Comparison of ENCODE assay signal across 8 mouse cellular contexts in genomic region chr3:152265351-152266035, GRCm38 (mm10). TPM values are rescaled to one million over a fixed set of nuclear protein-coding genes. Genes with fewer than 3 reads are reported as not detected.
DNase-seq lines count a peak whose midpoint lies in the region; ATAC-seq and TF ChIP-seq lines count a peak whose summit lies in the region.

No protein-coding gene starts in this region.

- H3K27ac ChIP-seq in forebrain, embryonic 11.5 days (ENCODE audit: low read depth, low read length), result no peak overlapping the region
- H3K27ac ChIP-seq in heart, embryonic 16.5 days (ENCODE audit: low read length), result peak overlapping the region; percentile 100
- H3K27ac ChIP-seq in lung, postnatal 0 days (ENCODE audit: low read length), result peak overlapping the region; percentile 83

- H3K27me3 ChIP-seq in forebrain, embryonic 11.5 days (ENCODE audit: control insufficient read depth, insufficient read depth, low read length), result peaks cover 21% of the 10 kb centered on the region
- H3K27me3 ChIP-seq in heart, embryonic 16.5 days (ENCODE audit: control insufficient read depth, insufficient read depth, low read length), result no peaks in the 10 kb centered on the region
- H3K27me3 ChIP-seq in lung, postnatal 0 days (replicated peaks; ENCODE audit: insufficient read depth, low read length), result no peaks in the 10 kb centered on the region

- peaks cover 16% of the 10 kb centered on the region for H3K4me1 ChIP-seq in forebrain, embryonic 11.5 days (replicated peaks; ENCODE audit: control insufficient read depth, insufficient read depth, low read length)
- H3K4me1 ChIP-seq in heart, embryonic 16.5 days (ENCODE audit: control insufficient read depth, insufficient read depth, low read length), result peaks cover 20% of the 10 kb centered on the region
- no peaks in the 10 kb centered on the region; the same call in 1 of the 2 replicates for H3K4me1 ChIP-seq in lung, postnatal 0 days (ENCODE audit: insufficient read depth, low read depth, low read length)

- peak overlapping the region; percentile 55 for H3K4me3 ChIP-seq in forebrain, embryonic 11.5 days (ENCODE audit: low read depth, low read length)
- H3K4me3 ChIP-seq in heart, embryonic 16.5 days (ENCODE audit: low read length), result peak overlapping the region; percentile 80
- H3K4me3 ChIP-seq in lung, postnatal 0 days (ENCODE audit: low read depth, low read length), result peak overlapping the region; percentile 49

- H3K9ac ChIP-seq in forebrain, embryonic 11.5 days (ENCODE audit: low read length), result peak overlapping the region; percentile 67
- peak overlapping the region; percentile 98 for H3K9ac ChIP-seq in heart, embryonic 16.5 days (ENCODE audit: low read length)
- H3K9ac ChIP-seq in lung, postnatal 0 days (replicated peaks; ENCODE audit: low read depth), result peak overlapping the region; percentile 62

- no peak for TF ChIP-seq EP300 in lung, postnatal 0 days (IDR thresholded peaks at IDR 0.05)

- TF ChIP-seq CTCF in lung, postnatal 0 days (IDR thresholded peaks at IDR 0.05), result no peak

- DNase-seq in thymus, postnatal 25 days, result peak; percentile 11
- no peak for DNase-seq in thymus, postnatal 10 days (ENCODE audit: low spot score in 2 of 2)
- DNase-seq in forebrain, embryonic 11.5 days (ENCODE audit: low spot score), result peak; percentile 85
- peak; percentile 87 for DNase-seq in kidney, postnatal 14 days
- DNase-seq in lung, postnatal 0 days (ENCODE audit: low spot score), result peak; percentile 83
- DNase-seq in ovary, postnatal 36 days (ENCODE audit: low spot score), result peak; percentile 78
- no peak for DNase-seq in B cell, adult 2 months

- WGBS in forebrain, embryonic 11.5 days, result 2% methylated on average over 46 of the region's 63 CpGs
- WGBS in heart, embryonic 16.5 days, result under 1% methylated on average over 60 of the region's 63 CpGs
- 1% methylated on average over 51 of the region's 63 CpGs for WGBS in lung, postnatal 0 days

- H3K36me3 ChIP-seq in forebrain, embryonic 11.5 days (ENCODE audit: control insufficient read depth, insufficient read depth, low read length), result no peaks in the 10 kb centered on the region
- H3K36me3 ChIP-seq in heart, embryonic 16.5 days (ENCODE audit: control insufficient read depth, insufficient read depth), result no peaks in the 10 kb centered on the region
- no peaks in the 10 kb centered on the region for H3K36me3 ChIP-seq in lung, postnatal 0 days (ENCODE audit: insufficient read depth, low read length)

- H3K4me2 ChIP-seq in forebrain, embryonic 11.5 days (ENCODE audit: low read depth, low read length, severe bottlenecking), result peak overlapping the region; percentile 91
- peak overlapping the region; percentile 78 for H3K4me2 ChIP-seq in heart, embryonic 16.5 days (ENCODE audit: low read depth, low read length)
- peak overlapping the region; percentile 83 for H3K4me2 ChIP-seq in lung, postnatal 0 days (replicated peaks; ENCODE audit: low read depth, low read length)

- peak; percentile 83 for ATAC-seq in forebrain, embryonic 11.5 days (replicated peaks; ENCODE audit: low FRiP score)
- ATAC-seq in heart, embryonic 16.5 days (replicated peaks; ENCODE audit: extremely low read depth, insufficient read depth, low FRiP score), result peak; percentile 87
- ATAC-seq in lung, postnatal 0 days, result peak; percentile 90

- H3K9me3 ChIP-seq in forebrain, embryonic 11.5 days (ENCODE audit: control insufficient read depth, low read length), result no peaks in the 10 kb centered on the region
- H3K9me3 ChIP-seq in heart, embryonic 16.5 days (replicated peaks; ENCODE audit: control insufficient read depth, low read length), result no peaks in the 10 kb centered on the region
- H3K9me3 ChIP-seq in lung, postnatal 0 days (ENCODE audit: low read length), result no peaks in the 10 kb centered on the region

RNA-seq across cellular contexts. Expression of gene Nexn, which starts 0.7 kb away (rescaled TPM):
- 3.5 and 4.3 TPM in 2 replicates for polyA plus RNA-seq in forebrain, embryonic 11.5 days (2014; fragmentation: Nextera tagmentation; extraction: Ambion mirVana)
- 224 and 231 TPM in 2 replicates for polyA plus RNA-seq in heart, embryonic 16.5 days (2015; fragmentation: Nextera tagmentation; extraction: Ambion mirVana)
- polyA plus RNA-seq in lung, postnatal 0 days (2015; fragmentation: Nextera tagmentation; extraction: Ambion mirVana), result 39.9 and 47.1 TPM in 2 replicates

RNA-seq across cellular contexts. Expression of gene Fubp1, which starts 55.3 kb away (rescaled TPM):
- 436 and 475 TPM in 2 replicates for polyA plus RNA-seq in forebrain, embryonic 11.5 days (2014; fragmentation: Nextera tagmentation; extraction: Ambion mirVana)
- 116 and 124 TPM in 2 replicates for polyA plus RNA-seq in heart, embryonic 16.5 days (2015; fragmentation: Nextera tagmentation; extraction: Ambion mirVana)
- 74.9 and 95.5 TPM in 2 replicates for polyA plus RNA-seq in lung, postnatal 0 days (2015; fragmentation: Nextera tagmentation; extraction: Ambion mirVana)

RNA-seq across cellular contexts. Expression of gene Dnajb4, which starts 55.4 kb away (rescaled TPM):
- polyA plus RNA-seq in forebrain, embryonic 11.5 days (2014; fragmentation: Nextera tagmentation; extraction: Ambion mirVana), result 25.2 and 28.2 TPM in 2 replicates
- polyA plus RNA-seq in heart, embryonic 16.5 days (2015; fragmentation: Nextera tagmentation; extraction: Ambion mirVana), result 49.1 and 57.7 TPM in 2 replicates
- 54.0 and 58.7 TPM in 2 replicates for polyA plus RNA-seq in lung, postnatal 0 days (2015; fragmentation: Nextera tagmentation; extraction: Ambion mirVana)

Comparison
In these comparisons a context has a peak if more than half of its experiments do, and no peak if none do; other contexts are left out.
1. DNase-seq: peak in thymus, postnatal 25 days (single experiment), forebrain, embryonic 11.5 days (single experiment), kidney, postnatal 14 days (single experiment), lung, postnatal 0 days (single experiment) and ovary, postnatal 36 days (single experiment); none in thymus, postnatal 10 days (0 of 2) and B cell, adult 2 months (0 of 2).
2. Peak in every context shown above with its lines, with median percentiles within 50 percentile points of each other: ATAC-seq, H3K4me2 ChIP-seq, H3K4me3 ChIP-seq and H3K9ac ChIP-seq.